Mouse (Mus musculus) adrenal gland, adult 18-20 months (tissue): ENCODE results near the gene Ankrd44. TPM values are rescaled to one million over a fixed set of nuclear protein-coding genes. Genes with fewer than 3 reads are reported as not detected.

Source experiments
- DNase-seq, 2 experiments: peaks; one replicate each; pipeline ENCODE4 v3.0.0; 2021 to 2022; ENCODE audit warnings: low spot score in 2 of 2
- total RNA-seq, 2 experiments: library from RNA; stranded (reverse); gene quantifications; 1 replicate in 1 of 2; 2 replicates in 1 of 2; pipeline ENCODE4 v1.2.3; 2021

The Ankrd44 gene
- total RNA-seq, 2 experiments from 2014 or later, result 15.5 to 19.9 TPM

DNA sequence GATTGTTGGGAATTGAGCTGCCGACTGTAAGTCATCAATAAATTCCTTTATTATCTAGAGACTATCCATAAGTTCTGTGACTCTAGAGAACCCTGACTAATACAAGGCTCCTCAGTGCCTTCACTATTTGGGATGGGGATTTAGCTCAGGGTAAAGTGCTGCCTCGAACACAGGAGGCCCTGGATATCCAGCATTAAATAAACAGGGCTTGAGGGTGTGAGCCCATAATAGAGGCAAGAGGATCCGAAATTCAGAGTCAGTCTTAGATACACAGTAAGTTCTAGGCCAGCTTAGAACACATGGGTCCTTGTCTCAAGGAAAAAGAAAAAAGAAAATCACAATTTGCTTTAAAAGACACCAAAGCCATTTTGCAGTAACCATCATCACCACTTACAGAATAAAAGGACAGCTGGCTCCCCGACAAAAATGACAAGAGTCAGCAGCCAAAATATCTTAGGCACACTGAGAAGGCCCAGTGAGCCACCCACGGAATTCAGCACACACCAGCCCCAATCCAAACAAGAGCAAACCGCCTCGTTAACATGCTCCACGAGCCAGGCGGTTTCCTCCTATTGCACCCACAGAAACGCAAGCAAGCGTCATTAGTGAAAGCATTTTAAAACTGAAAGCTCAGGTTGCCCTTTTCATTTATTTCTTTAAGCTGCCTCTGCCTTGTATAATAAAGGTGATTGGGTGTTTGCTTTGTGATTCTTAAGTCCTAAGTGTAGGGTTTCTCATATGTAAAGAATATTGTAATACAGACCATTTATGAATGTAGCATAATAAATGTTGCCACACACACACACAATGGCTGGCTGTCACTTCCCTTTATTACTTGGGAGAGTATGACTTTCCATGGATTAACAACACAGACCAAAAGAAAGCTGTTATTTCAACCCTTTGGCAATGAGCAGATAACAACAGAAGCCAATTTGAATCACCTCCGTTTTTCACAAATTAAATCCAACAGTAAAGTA, 29.8 kb downstream of the Ankrd44 start:
- no peak for DNase-seq

GRCm38 (mm10) chr1:54888449-54888848, 37.7 kb downstream of the Ankrd44 start:
- DNase-seq, result no peak

GRCm38 (mm10) chr1:54887873-54888272, 38.3 kb downstream of the Ankrd44 start:
- DNase-seq, result no peak

DNA sequence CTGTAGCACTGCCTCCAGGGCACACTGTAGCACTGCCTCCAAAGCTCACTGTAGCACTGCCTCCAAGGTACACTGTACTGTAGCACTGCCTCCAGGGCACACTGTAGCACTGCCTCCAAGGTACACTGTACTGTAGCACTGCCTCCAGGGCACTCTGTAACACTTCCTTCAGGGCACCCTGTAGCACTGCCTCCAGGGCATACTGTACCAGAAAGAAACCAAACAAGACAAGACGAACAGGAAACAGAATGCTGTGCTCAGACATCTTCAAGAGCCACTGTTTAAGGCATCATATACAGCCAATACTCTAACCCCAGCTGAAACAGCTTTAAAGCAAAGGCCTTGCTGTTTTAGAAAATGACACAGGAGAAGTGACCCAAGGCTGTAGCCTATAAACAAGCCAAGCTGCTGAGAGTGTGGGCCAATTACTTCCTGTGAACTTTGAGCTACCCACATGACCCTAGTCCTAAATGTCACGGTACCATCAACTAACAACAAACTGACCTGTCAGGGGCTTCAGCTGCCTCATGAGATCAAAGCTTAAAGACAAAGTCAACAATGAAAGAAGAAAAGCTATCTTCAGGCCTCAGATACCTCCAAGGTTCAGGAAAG, 43.2 kb downstream of the Ankrd44 start:
- DNase-seq, result no peak

DNA sequence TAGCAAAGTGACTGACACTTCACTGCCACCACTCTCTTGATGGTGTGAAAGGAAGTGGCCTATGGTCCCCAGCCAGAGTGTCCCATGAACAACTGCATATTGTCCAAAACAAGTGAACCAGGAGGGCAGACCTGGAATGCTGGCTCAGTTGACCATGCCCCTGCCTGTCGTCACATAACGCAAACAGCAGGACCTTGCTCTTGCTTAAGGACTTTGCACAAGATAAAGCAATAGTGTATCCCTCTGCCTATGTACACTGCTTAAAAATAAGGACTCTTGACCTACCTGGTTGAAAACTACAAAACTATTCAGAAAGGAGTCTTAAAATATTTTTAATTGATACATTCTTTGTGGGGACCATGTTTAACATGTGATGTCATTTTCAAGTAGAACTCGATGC, 44.7 kb downstream of the Ankrd44 start:
- DNase-seq, result no peak

DNA sequence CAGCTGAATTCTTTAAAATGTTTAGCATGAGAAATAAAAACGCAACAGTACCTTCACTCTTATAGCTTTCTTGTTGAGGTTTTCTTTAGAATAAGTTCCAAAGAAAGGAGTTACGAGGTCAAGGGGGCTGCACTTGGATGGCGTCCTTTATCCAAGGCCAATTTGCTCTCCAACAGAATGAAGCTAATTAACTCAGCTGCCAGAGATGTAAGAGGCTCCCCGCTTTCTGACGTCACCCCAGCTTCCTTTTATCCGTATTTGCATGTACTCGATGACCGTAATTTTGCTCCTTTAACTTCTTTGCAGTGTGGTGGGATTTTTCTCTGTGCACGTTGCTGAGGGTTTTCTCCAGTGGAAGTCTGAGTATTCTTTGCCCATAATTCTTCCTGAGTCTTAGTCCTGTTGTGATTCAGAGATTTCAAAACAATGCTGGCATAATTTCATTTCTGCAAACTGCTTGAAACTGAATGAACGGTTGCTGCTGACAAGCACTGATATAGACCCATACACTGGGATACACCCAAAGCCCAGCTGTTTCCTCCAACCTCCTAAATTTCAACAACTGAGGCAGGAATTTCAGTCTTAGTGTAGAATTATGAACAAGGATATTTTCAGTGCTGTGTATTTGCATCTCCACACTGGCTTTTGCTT, 48.6 kb downstream of the Ankrd44 start:
- no peak for DNase-seq

DNA sequence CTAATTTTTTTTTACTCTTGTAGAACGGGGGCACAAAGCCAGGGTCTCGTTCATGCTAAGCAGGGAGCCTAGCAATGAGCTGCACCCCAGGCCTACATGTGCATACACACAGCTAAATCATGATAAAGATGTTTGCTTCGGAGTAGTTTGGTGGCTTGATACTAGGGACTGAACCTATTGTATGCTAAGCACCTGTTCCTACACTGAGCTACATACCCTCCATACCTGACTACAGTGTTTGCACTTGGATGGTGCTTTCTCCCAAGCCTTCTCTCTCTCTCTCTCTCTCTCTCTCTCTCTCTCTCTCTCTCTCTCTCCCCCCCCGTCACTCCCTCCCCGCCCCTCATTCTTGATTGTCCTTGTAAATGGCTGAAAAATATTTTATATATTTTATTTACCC, 49.2 kb downstream of the Ankrd44 start:
- DNase-seq, result no peak

DNA sequence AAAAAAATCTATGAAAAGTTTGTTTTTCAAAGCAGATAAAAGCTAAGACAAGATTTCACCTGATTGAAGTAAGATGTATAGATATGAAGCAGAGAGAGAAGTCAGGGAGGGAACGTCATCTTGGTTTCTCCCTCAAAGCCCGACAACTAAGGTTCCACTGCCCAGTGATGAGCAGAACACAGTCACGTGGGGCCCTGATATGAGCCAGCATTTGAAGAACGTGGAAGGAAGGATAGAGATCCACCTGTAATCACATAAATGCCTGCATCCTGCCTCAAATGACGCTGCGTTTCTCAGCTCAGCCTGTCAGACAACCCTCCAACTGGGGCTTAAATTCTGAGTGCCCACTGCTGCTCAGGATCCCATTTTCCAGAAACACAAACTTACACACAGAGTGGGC, 52.1 kb downstream of the Ankrd44 start:
- no peak for DNase-seq

DNA sequence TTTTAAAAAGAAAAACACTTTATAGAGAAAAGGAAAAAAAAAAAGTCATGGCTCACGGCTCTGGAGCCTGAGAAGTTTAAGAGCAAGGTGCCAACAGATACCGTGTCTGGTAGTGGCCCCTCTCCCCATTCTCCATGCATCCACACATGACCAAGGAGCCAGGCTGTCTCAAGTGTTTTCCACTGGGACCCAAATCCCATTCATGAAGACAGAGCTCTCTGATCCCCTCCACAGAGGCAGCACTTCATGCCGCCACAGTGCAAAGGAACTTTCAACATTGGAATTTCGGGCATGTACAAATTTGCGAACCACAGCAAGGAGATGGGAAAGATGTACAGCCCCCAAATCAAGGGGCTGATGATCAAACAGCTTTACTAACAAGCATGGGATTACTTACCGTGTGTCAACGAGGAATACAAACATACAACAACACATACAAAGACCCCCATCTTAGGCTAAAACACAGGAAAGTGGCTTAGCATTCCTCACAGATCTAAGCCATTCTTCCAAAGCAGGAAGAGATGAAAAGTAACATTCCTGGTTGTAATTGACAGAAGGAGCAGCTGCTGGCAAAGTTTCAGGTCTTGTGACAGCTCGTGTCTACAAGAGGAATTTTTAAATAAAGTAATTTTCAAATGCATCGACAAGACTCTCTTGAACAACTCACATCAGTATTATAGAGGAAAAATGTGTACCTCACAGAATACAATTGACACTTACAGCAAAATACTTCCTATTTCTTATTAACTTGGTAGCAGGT, 53.1 kb downstream of the Ankrd44 start:
- no peak for DNase-seq

DNA sequence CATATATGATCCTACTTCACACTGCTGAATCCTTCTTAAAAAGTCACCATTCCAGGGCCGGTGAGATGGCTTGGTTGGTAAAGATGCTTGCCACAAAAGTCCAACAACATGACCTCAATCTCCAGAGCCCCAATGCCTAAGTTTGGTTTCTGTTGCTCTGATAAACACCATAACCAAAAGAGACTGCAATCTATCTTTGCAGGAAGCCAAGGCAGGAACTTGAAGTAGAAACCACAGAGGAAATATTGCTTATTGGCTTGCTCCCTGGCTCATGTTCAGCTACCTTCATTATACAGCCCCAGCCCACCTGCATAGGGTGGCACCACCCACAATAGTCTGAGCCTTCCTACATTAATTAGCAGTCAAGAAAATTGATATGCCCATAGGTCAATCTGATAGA, 54.9 kb downstream of the Ankrd44 start:
- DNase-seq, result no peak

DNA sequence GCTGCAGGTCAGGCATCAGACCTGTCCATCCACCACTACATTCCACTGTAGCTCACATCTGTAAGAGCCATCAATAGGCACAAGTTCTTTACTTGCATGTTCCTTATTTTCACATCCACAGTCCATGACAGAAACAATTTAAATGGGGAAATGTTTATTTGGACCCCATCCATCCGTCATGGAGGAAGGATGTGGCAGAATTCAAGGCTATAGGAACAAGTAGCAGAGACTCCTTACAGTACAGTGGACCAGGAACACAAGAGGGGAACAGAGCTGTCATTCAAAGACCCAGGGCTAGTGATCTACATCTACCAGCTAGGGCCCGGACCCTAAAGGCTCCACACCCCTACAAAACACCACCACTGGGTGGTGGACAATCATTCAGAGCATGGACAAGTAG, 55.6 kb downstream of the Ankrd44 start:
- no peak for DNase-seq

DNA sequence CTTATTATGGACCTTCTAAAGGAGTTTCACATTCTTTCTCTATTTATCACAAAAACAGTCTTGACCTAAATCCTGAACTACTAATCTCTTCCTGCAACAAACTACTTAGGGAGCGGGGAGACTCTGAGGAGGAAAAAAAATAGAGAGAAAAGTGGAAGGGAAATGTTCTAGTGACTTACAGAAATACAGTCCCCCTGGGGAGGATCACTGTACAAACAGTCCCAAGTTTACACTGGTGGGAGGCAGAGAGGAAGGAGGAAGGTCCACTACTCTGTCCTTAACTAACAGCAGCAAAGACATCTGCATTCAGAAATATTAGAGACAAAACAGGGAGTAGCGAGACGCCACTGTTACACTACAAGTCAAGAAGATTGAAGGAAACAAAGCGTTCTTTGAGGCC, 59.0 kb downstream of the Ankrd44 start:
- DNase-seq, result no peak

- no peak for DNase-seq
Observed at GRCm38 (mm10) chr1:54866131-54866530, 60.1 kb downstream of the Ankrd44 start.

DNA sequence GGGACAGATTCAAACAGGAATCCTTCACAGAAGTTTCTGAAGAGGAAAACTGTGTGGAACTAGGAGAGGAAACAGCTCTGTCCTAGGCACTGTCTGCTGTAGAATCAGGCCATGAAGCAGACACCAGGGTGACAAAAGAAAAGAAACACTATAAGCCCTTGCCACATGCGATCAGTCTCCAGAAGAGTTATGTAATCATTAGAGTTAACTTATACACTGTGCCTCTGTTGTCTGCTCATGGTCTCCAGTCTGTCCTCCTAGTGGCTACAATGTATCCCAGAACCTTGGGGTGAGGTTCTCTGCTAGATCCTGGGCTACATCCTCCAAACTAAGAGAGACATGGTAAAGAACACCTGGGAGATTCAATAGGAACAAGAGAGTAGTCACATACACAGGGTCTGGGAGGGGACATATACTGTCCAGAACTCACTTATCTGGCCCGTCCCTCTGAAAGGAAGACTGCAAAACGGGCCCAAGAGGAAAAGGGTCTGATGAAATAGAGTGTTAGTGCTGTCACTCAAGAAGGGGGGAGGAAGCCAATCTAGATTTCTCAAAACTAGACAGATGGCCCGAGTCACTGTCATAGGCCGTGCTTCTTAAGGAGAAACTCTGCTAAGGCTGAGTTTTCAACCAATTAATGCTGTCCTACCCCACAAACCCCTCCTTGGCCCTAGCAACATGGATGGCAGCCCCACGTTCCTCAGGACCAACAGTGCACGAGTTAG, 61.1 kb downstream of the Ankrd44 start:
- no peak for DNase-seq

DNA sequence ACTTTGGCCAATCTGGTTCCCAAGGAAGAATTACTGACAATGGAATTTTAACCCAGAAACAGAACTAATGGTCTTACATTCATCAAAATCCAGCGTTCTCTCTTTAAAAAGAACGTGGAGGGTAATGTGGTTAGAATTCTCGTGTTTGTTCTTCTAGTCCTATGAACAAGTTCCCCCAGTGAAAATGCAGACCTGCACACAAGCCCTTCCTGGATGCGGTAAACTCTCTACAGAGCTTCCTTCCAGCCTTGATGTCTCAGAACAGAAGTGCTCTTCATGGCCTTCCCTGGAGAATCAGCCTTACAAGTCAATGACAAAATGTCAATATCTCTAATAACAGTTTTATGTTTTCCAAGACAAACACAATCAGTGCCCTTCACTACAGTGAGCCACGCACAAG, 65.8 kb downstream of the Ankrd44 start:
- DNase-seq, result no peak

GRCm38 (mm10) chr1:54859876-54860275, 66.3 kb downstream of the Ankrd44 start:
- DNase-seq, result no peak

- no peak for DNase-seq
Observed at GRCm38 (mm10) chr1:54858898-54859297, 67.3 kb downstream of the Ankrd44 start.

GRCm38 (mm10) chr1:54856502-54856901, 69.7 kb downstream of the Ankrd44 start:
- no peak for DNase-seq

- DNase-seq, result no peak
Observed at GRCm38 (mm10) chr1:54855970-54856369, 70.2 kb downstream of the Ankrd44 start.

- DNase-seq, result no peak
Observed at GRCm38 (mm10) chr1:54854388-54854787, 71.8 kb downstream of the Ankrd44 start.
